Mouse (Mus musculus) CH12.LX (cell line): ENCODE results near the gene Mettl24. TPM values are rescaled to one million over a fixed set of nuclear protein-coding genes. Genes with fewer than 3 reads are reported as not detected.

Source experiments
- DNase-seq: peaks from one replicate; pipeline ENCODE4 v3.0.0-alpha.2; 2013; ENCODE audit errors: extremely low read depth
- H3K27ac ChIP-seq: 2 replicates; pipeline ENCODE4 v1.5.1; 2012; ENCODE audit warnings: low read depth, mild to moderate bottlenecking, control low read depth, moderate library complexity; ENCODE audit not compliant: insufficient read depth
- H3K27me3 ChIP-seq: replicated peaks from 2 replicates; pipeline ENCODE3; 2012; ENCODE audit warnings: inconsistent platforms
- H3K36me3 ChIP-seq, 2 experiments: replicated peaks in 1 of 2; 2 replicates each; pipeline versions ENCODE3 to v1.6.1; 2012; ENCODE audit warnings: inconsistent platforms in 1 of 2, low read length in 1 of 2, mild to moderate bottlenecking in 1 of 2, mixed read lengths in 1 of 2, moderate library complexity in 1 of 2; ENCODE audit not compliant: control insufficient read depth in 1 of 2, insufficient read depth in 1 of 2
- H3K4me1 ChIP-seq, 2 experiments: 2 replicates each; pipeline ENCODE4 v1.6.1; 2012; ENCODE audit warnings: inconsistent platforms in 1 of 2, moderate library complexity in 1 of 2; ENCODE audit not compliant: insufficient read depth in 2 of 2, control insufficient read depth in 1 of 2
- H3K4me2 ChIP-seq: 2 replicates; pipeline ENCODE4 v1.6.1; 2012; ENCODE audit warnings: low read depth, mild to moderate bottlenecking, control low read depth; ENCODE audit not compliant: poor library complexity, insufficient read depth, severe bottlenecking
- H3K4me3 ChIP-seq, 3 experiments: fragments of 150-350 bp in 1 of 3; sonication (generic) in 1 of 3; replicated peaks in 1 of 3; 2 replicates each; pipeline versions ENCODE3 to v1.5.1; 2011 to 2012; ENCODE audit warnings: low read depth in 2 of 3, low read length in 2 of 3, mild to moderate bottlenecking in 2 of 3, moderate library complexity in 2 of 3, control low read depth in 1 of 3, improper control_type of control experiment in 1 of 3, inconsistent platforms in 1 of 3, mixed read lengths in 1 of 3; ENCODE audit not compliant: poor library complexity in 1 of 3
- H3K79me2 ChIP-seq: replicated peaks from 2 replicates; pipeline ENCODE4 v1.6.1; 2012; ENCODE audit warnings: mild to moderate bottlenecking, moderate library complexity; ENCODE audit not compliant: control insufficient read depth, poor library complexity, insufficient read depth, severe bottlenecking; ENCODE audit errors: extremely low read depth
- H3K9ac ChIP-seq: 2 replicates; pipeline ENCODE4 v1.6.1; 2012; ENCODE audit warnings: low read depth, mild to moderate bottlenecking, control low read depth, moderate library complexity; ENCODE audit not compliant: insufficient read depth
- H3K9me3 ChIP-seq: replicated peaks from 2 replicates; pipeline ENCODE3; 2012; ENCODE audit warnings: low read length, inconsistent platforms, mixed read lengths
- CHD1 ChIP-seq: IDR thresholded peaks from 2 replicates; pipeline ENCODE4 v1.6.1; 2012; ENCODE audit warnings: low read depth, low read length, improper control_type of control experiment, inconsistent platforms
- CHD2 ChIP-seq: IDR thresholded peaks from 2 replicates; pipeline ENCODE4 v1.6.1; 2011; ENCODE audit warnings: low read length, improper control_type of control experiment
- CTCF ChIP-seq, 2 experiments: IDR thresholded peaks in 1 of 2; conservative IDR thresholded peaks in 1 of 2; 2 replicates each; pipeline ENCODE4 v1.5.1; 2011 to 2012; ENCODE audit warnings: low read depth in 2 of 2, low read length in 2 of 2, improper control_type of control experiment in 1 of 2, inconsistent platforms in 1 of 2, mild to moderate bottlenecking in 1 of 2, moderate library complexity in 1 of 2
- E2F4 ChIP-seq: IDR thresholded peaks from 2 replicates; pipeline ENCODE4 v1.6.1; 2011; ENCODE audit warnings: low read depth, low read length, improper control_type of control experiment; ENCODE audit not compliant: insufficient replicate concordance
- ELF1 ChIP-seq: IDR thresholded peaks from 2 replicates; pipeline ENCODE4 v1.6.1; 2014; ENCODE audit warnings: low read depth, mild to moderate bottlenecking, inconsistent platforms, low read length, improper control_type of control experiment
- GABPA ChIP-seq: IDR thresholded peaks from 2 replicates; pipeline ENCODE4 v1.6.1; 2012; ENCODE audit warnings: low read depth, low read length, improper control_type of control experiment, inconsistent platforms; ENCODE audit not compliant: insufficient replicate concordance
- HCFC1 ChIP-seq: IDR thresholded peaks from 2 replicates; pipeline ENCODE4 v1.6.1; 2012; ENCODE audit warnings: low read depth, mild to moderate bottlenecking, inconsistent platforms, low read length, improper control_type of control experiment
- JUN ChIP-seq: IDR thresholded peaks from 2 replicates; pipeline ENCODE4 v1.6.1; 2011; ENCODE audit warnings: low read depth, mild to moderate bottlenecking, low read length, improper control_type of control experiment, moderate library complexity; ENCODE audit not compliant: insufficient read depth
- JUND ChIP-seq: conservative IDR thresholded peaks from 2 replicates; pipeline ENCODE4 v1.6.1; 2011; ENCODE audit warnings: low read depth, low read length, improper control_type of control experiment
- KAT2A ChIP-seq: IDR thresholded peaks from 2 replicates; pipeline ENCODE4 v1.6.1; 2012; ENCODE audit warnings: low read length, improper control_type of control experiment, inconsistent platforms; ENCODE audit not compliant: insufficient replicate concordance
- MAFK ChIP-seq: IDR thresholded peaks from 2 replicates; pipeline ENCODE4 v1.6.1; 2011; ENCODE audit warnings: low read length, improper control_type of control experiment; ENCODE audit not compliant: insufficient replicate concordance
- MAX ChIP-seq: IDR thresholded peaks from 2 replicates; pipeline ENCODE4 v1.6.1; 2011; ENCODE audit warnings: low read length, improper control_type of control experiment
- MAZ ChIP-seq: IDR thresholded peaks from 2 replicates; pipeline ENCODE4 v1.6.1; 2012; ENCODE audit warnings: low read depth, mild to moderate bottlenecking, inconsistent platforms, low read length, improper control_type of control experiment, moderate library complexity
- PAX5 ChIP-seq: IDR thresholded peaks from 2 replicates; pipeline ENCODE4 v1.6.1; 2012; ENCODE audit warnings: low read length, inconsistent platforms, mixed read lengths
- SIN3A ChIP-seq: IDR thresholded peaks from 2 replicates; pipeline ENCODE4 v1.6.1; 2012; ENCODE audit warnings: low read length, improper control_type of control experiment, inconsistent platforms
- SMC3 ChIP-seq: IDR thresholded peaks from 2 replicates; pipeline ENCODE4 v1.6.1; 2011; ENCODE audit warnings: low read depth, low read length, improper control_type of control experiment
- TBP ChIP-seq: conservative IDR thresholded peaks from 2 replicates; pipeline ENCODE4 v1.6.1; 2011; ENCODE audit warnings: low read depth, low read length, improper control_type of control experiment
- UBTF ChIP-seq: IDR thresholded peaks from 2 replicates; pipeline ENCODE4 v1.6.1; 2012; ENCODE audit warnings: low read depth, mild to moderate bottlenecking, inconsistent platforms, low read length, improper control_type of control experiment, moderate library complexity
- USF1 ChIP-seq: IDR thresholded peaks from 2 replicates; pipeline ENCODE4 v1.6.1; 2014; ENCODE audit warnings: low read depth, mild to moderate bottlenecking, inconsistent platforms, low read length, improper control_type of control experiment
- dilution Hi-C: fragments of 300-500 bp; cut with MboI; formaldehyde crosslinking; loops from 2 replicates; pipeline ENCODE4 v1.14.3; 2020; ENCODE audit warnings: low sequenced_read_pairs; ENCODE audit not compliant: extremely low pct_unique_long_range_greater_than_20kb, extremely low pct_ligation_motif_present
- in situ Hi-C: fragments of 300-500 bp; cut with MboI; formaldehyde crosslinking; loops from 3 replicates; pipeline ENCODE4 v1.14.3; 2019; ENCODE audit warnings: low sequenced_read_pairs, low pct_ligation_motif_present, low pct_unique_long_range_greater_than_20kb, mixed read lengths
- polyA plus RNA-seq: library from polyadenylated mRNA; unstranded; fragments of >175 nt; gene quantifications from 2 replicates; pipeline ENCODE4 v1.2.1, GENCODE M21; 2012; ENCODE audit warnings: low read depth; ENCODE audit not compliant: insufficient read length
- total RNA-seq, 2 experiments: library from RNA; depleted of rRNA; stranded (reverse); fragments of 300-350 nt in 1 of 2; fragments of >200 nt in 1 of 2; gene quantifications; 2 replicates each; pipeline ENCODE4 v1.2.3; 2012 to 2014

Mettl24 gene
- total and polyA plus RNA-seq, 3 experiments = not detected

DNA sequence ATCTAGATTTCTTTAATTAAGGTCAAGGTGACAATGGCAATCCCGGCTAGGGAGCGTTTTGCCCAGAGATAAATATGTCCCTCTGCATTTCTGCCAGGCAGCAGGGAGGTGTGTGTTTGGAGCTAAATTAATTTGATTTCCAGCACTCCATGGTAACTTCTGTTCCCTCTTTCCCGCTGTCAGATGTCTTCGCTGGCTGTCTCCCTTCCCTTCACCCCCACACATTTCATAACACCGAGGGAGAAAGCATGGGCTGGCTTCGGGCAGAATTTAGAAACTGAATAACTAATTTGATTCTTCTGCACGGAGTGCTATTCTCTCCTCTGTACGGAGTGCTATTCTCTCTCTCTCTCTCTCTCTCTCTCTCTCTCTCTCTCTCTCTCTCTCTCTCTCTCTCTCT is 612 bp upstream of the Mettl24 start:
- Histone ChIP-seq H3K79me2 (no peaks in the 10 kb centered on the region), H3K36me3 (no peaks in the 10 kb centered on the region), H3K9ac (no peak overlapping the region), H3K9me3 (no peaks in the 10 kb centered on the region), H3K27me3 (no peaks in the 10 kb centered on the region), H3K4me3 (no peak overlapping the region), H3K27ac (no peak overlapping the region), H3K4me2 (no peak overlapping the region), H3K4me1 (no peaks in the 10 kb centered on the region)
- TF ChIP-seq TBP = no peak
- no peak for TF ChIP-seq GABPA
- no peak for TF ChIP-seq JUN
- TF ChIP-seq HCFC1 = no peak
- TF ChIP-seq KAT2A = no peak
- TF ChIP-seq JUND = no peak
- TF ChIP-seq UBTF = no peak
- no peak for TF ChIP-seq MAX
- TF ChIP-seq USF1 = no peak
- TF ChIP-seq E2F4 = no peak
- TF ChIP-seq CTCF (conservative IDR thresholded peaks at IDR 0.05 in 1 of 2, IDR thresholded peaks at IDR 0.05 in 1 of 2; ENCODE audit: low read depth in 2 of 2, low read length in 2 of 2) = no peak
- TF ChIP-seq PAX5 = no peak
- no peak for TF ChIP-seq MAZ
- no peak for TF ChIP-seq SIN3A
- TF ChIP-seq CHD2 = no peak
- TF ChIP-seq ELF1 = no peak
- TF ChIP-seq CHD1 = no peak
- DNase-seq = no peak
- dilution Hi-C loops = no loop called here
- in situ Hi-C loops = no loop called here

DNA sequence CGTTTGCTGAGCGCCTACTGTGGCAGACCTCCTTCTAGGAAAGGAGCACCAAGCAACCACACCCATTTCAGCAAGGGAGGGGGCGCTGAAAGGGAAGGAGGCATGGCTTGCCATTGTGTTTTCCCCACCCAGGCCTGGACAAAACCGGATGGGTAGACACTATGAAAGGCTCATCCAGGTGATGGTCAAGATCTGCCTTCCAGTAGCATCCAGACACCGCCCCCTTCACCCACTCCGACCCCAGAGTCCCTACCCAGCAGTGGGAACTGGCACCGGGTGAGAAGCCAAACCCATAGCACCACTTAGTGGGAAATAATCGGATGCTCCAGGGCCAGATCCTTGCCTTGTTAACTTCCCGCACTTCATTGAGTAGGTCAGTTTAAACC is 779 bp downstream of the Mettl24 start:
- Histone ChIP-seq H3K4me1 (no peaks in the 10 kb centered on the region), H3K27ac (no peak overlapping the region), H3K4me3 (no peak overlapping the region), H3K9ac (no peak overlapping the region), H3K79me2 (no peaks in the 10 kb centered on the region), H3K9me3 (no peaks in the 10 kb centered on the region), H3K4me2 (no peak overlapping the region), H3K27me3 (no peaks in the 10 kb centered on the region), H3K36me3 (no peaks in the 10 kb centered on the region)
- no peak for DNase-seq
- TF ChIP-seq JUND (no peak), MAFK (no peak), SMC3 (no peak), MAZ (no peak), JUN (no peak)
- dilution Hi-C loops (no loop called here), in situ Hi-C loops (no loop called here)
